Mouse (Mus musculus) retina, postnatal 7 days (tissue): Measurements from ENCODE around the gene Gm5741.

Experiments
- DNase-seq: peaks from one replicate; pipeline ENCODE4 v3.0.0-alpha.2; 2012; ENCODE audit warnings: low read depth, low spot score

Gene Gm5741

GRCm38 (mm10) chr8:85073041-85073612, 5.3 kb upstream of the Gm5741 start:
- DNase-seq = no peak

- no peak for DNase-seq
Observed at GRCm38 (mm10) chr8:85072364-85072929, 4.7 kb upstream of the Gm5741 start.

- peak; percentile 81 for DNase-seq
Observed at GRCm38 (mm10) chr8:85071514-85072281, 3.9 kb upstream of the Gm5741 start, which contains the start of gene Dhps. Gene Dhps, plus strand, starts transcription at chr8:85071757.

GRCm38 (mm10) chr8:85071041-85071440, 3.3 kb upstream of the Gm5741 start:
- no peak for DNase-seq

- DNase-seq = no peak
Observed at GRCm38 (mm10) chr8:85067155-85067554, 627 bp downstream of the Gm5741 start.

GRCm38 (mm10) chr8:85065213-85065612, 2.6 kb downstream of the Gm5741 start:
- no peak for DNase-seq

- DNase-seq = no peak
Observed at GRCm38 (mm10) chr8:85062603-85063002, 5.2 kb downstream of the Gm5741 start.

- DNase-seq = peak; percentile 92
Observed at GRCm38 (mm10) chr8:85059879-85060616, 7.7 kb downstream of the Gm5741 start, which contains the start of gene Fbxw9. Gene Fbxw9, plus strand, starts transcription at chr8:85060055.

GRCm38 (mm10) chr8:85057367-85057766, 10.4 kb downstream of the Gm5741 start:
- DNase-seq = no peak

GRCm38 (mm10) chr8:85043619-85044018, 24.2 kb downstream of the Gm5741 start:
- DNase-seq = no peak

GRCm38 (mm10) chr8:85037681-85038531, 29.9 kb downstream of the Gm5741 start:
- no peak for DNase-seq

- peak; percentile 43 for DNase-seq
Observed at GRCm38 (mm10) chr8:85037366-85037680, 30.5 kb downstream of the Gm5741 start.

GRCm38 (mm10) chr8:85036718-85037365, 30.9 kb downstream of the Gm5741 start, which contains the start of gene Tnpo2:
Gene Tnpo2, plus strand, starts transcription at chr8:85036915.
- DNase-seq = peak; percentile 94

- no peak for DNase-seq
Observed at GRCm38 (mm10) chr8:85036381-85036717, 31.4 kb downstream of the Gm5741 start.

GRCm38 (mm10) chr8:85035728-85036310, 32.0 kb downstream of the Gm5741 start:
- DNase-seq = no peak

GRCm38 (mm10) chr8:85035165-85035727, 32.5 kb downstream of the Gm5741 start:
- DNase-seq = no peak

- DNase-seq = no peak
Observed at GRCm38 (mm10) chr8:85034764-85035163, 33.0 kb downstream of the Gm5741 start.

- no peak for DNase-seq
Observed at GRCm38 (mm10) chr8:85033867-85034266, 33.9 kb downstream of the Gm5741 start.

GRCm38 (mm10) chr8:85032622-85033311, 35.0 kb downstream of the Gm5741 start:
- no peak for DNase-seq
